Mouse (Mus musculus) hindbrain, postnatal 0 days (tissue): ENCODE measurements at regions not wholly inside any gene's neighbourhood (a gene's known extent, or its start where the extent isn't known, plus 50 kb on each side); places are given as distances from the start of the nearest gene placed in this dataset.

Experiments used
- ATAC-seq: fragments of 200-750 bp; cut with Nextera tagmentation; 2 replicates; pipeline ENCODE4 v1.8.0; 2017; ENCODE audit warnings: mild to moderate bottlenecking, moderate TSS enrichment, moderate library complexity
- DNase-seq: peaks from one replicate; pipeline ENCODE4 v3.0.0-alpha.2; 2015; ENCODE audit warnings: low spot score
- H3K27ac ChIP-seq: fragments of 300-500 bp; sonication (generic); 2 replicates; pipeline ENCODE4 v1.5.1; 2014; ENCODE audit warnings: mild to moderate bottlenecking
- H3K27me3 ChIP-seq: fragments of 300-500 bp; sonication (generic); 2 replicates; pipeline ENCODE4 v1.6.1; 2014; ENCODE audit warnings: low read length, mixed read lengths; ENCODE audit not compliant: insufficient read depth
- H3K36me3 ChIP-seq: fragments of 300-500 bp; sonication (generic); 2 replicates; pipeline ENCODE4 v1.6.1; 2014; ENCODE audit warnings: low read length, mixed read lengths; ENCODE audit not compliant: insufficient read depth
- H3K4me1 ChIP-seq: fragments of 300-500 bp; sonication (generic); 2 replicates; pipeline ENCODE4 v1.6.1; 2014; ENCODE audit warnings: antibody characterized with exemption, low read length, mixed read lengths; ENCODE audit not compliant: insufficient read depth
- H3K4me2 ChIP-seq: fragments of 300-500 bp; sonication (generic); 2 replicates; pipeline ENCODE4 v1.6.1; 2014; ENCODE audit warnings: low read depth, mild to moderate bottlenecking, low read length, moderate library complexity, mixed read lengths
- H3K4me3 ChIP-seq: fragments of 300-500 bp; sonication (generic); 2 replicates; pipeline ENCODE4 v1.5.1; 2014; ENCODE audit warnings: low read length
- H3K9ac ChIP-seq: fragments of 300-500 bp; sonication (generic); replicated peaks from 2 replicates; pipeline ENCODE4 v1.6.1; 2014; ENCODE audit warnings: mild to moderate bottlenecking, low read length, moderate library complexity, mixed read lengths
- H3K9me3 ChIP-seq: fragments of 300-500 bp; sonication (generic); 2 replicates; pipeline ENCODE4 v1.6.1; 2016; ENCODE audit warnings: low read length, mixed read lengths
- CTCF ChIP-seq: IDR thresholded peaks from 2 replicates; pipeline ENCODE4 v1.5.1; 2016; ENCODE audit warnings: antibody characterized with exemption, control low read depth, low read depth
- WGBS: fragments of 180-500 bp; shearing (Covaris S2); extraction: QIAGEN DNeasy Blood & Tissue Kit; methylation state at CpG from one replicate; pipeline ENCODE4 v1.1.7; 2014; 5-methylcytosine and 5-hydroxymethylcytosine counted together

- H3K4me2 ChIP-seq, result no peak overlapping the region
- no peak for ATAC-seq
Observed at GRCm38 (mm10) chr1:69349826-69350225, 242.0 kb upstream of the Erbb4 start.

GRCm38 (mm10) chr1:69342100-69342499, 234.2 kb upstream of the Erbb4 start:
- 85% methylated on average over 4 of the region's 4 CpGs for WGBS
- Histone ChIP-seq H3K9ac (no peak overlapping the region), H3K9me3 (no peaks in the 10 kb centered on the region), H3K4me2 (no peak overlapping the region), H3K4me1 (no peaks in the 10 kb centered on the region), H3K27ac (no peak overlapping the region), H3K27me3 (no peaks in the 10 kb centered on the region), H3K4me3 (no peak overlapping the region), H3K36me3 (no peaks in the 10 kb centered on the region)
- no peak for TF ChIP-seq CTCF
- ATAC-seq (no peak), DNase-seq (no peak)

More at GRCm38 (mm10) chr1:69349826-69350225, 242.0 kb upstream of the Erbb4 start:
- Histone ChIP-seq H3K36me3 (no peaks in the 10 kb centered on the region), H3K27me3 (no peaks in the 10 kb centered on the region), H3K4me3 (no peak overlapping the region), H3K4me1 (no peaks in the 10 kb centered on the region), H3K9ac (no peak overlapping the region), H3K9me3 (no peaks in the 10 kb centered on the region), H3K27ac (no peak overlapping the region)
- DNase-seq, result no peak
- 87% methylated on average over 6 of the region's 6 CpGs for WGBS
- TF ChIP-seq CTCF, result no peak

GRCm38 (mm10) chr1:69340481-69340880, 232.6 kb upstream of the Erbb4 start:
- no peaks in the 10 kb centered on the region for H3K27me3 ChIP-seq
- ATAC-seq, result no peak
- no peaks in the 10 kb centered on the region for H3K9me3 ChIP-seq
- no peak for TF ChIP-seq CTCF
- no peak for DNase-seq
- no peak overlapping the region for H3K9ac ChIP-seq
- no peak overlapping the region for H3K4me2 ChIP-seq
- no peak overlapping the region for H3K4me3 ChIP-seq
- no peak overlapping the region for H3K27ac ChIP-seq
- no peaks in the 10 kb centered on the region for H3K36me3 ChIP-seq
- no peaks in the 10 kb centered on the region for H3K4me1 ChIP-seq
- WGBS, result 88% methylated on average over 4 of the region's 4 CpGs

- H3K9ac ChIP-seq, result no peak overlapping the region; the same call in 1 of the 2 replicates
- H3K9me3 ChIP-seq, result no peaks in the 10 kb centered on the region
- peak overlapping the region; percentile 44 for H3K4me2 ChIP-seq
- peak; percentile 40 for TF ChIP-seq CTCF
- 43% methylated on average over 11 of the region's 11 CpGs for WGBS
- H3K27ac ChIP-seq, result no peak overlapping the region
- H3K4me3 ChIP-seq, result no peak overlapping the region
- no peaks in the 10 kb centered on the region for H3K4me1 ChIP-seq
- no peaks in the 10 kb centered on the region for H3K27me3 ChIP-seq
- ATAC-seq (peak; percentile 63), DNase-seq (peak; percentile 65)
- no peaks in the 10 kb centered on the region for H3K36me3 ChIP-seq
Observed at GRCm38 (mm10) chr1:69331418-69332254, 223.8 kb upstream of the Erbb4 start.

GRCm38 (mm10) chr1:69329399-69329798, 221.5 kb upstream of the Erbb4 start:
- Histone ChIP-seq H3K9ac (no peak overlapping the region), H3K36me3 (no peaks in the 10 kb centered on the region), H3K27ac (no peak overlapping the region), H3K4me1 (no peaks in the 10 kb centered on the region), H3K4me3 (no peak overlapping the region), H3K27me3 (no peaks in the 10 kb centered on the region), H3K9me3 (no peaks in the 10 kb centered on the region), H3K4me2 (no peak overlapping the region)
- DNase-seq, result no peak
- WGBS, result 71% methylated on average over 3 of the region's 3 CpGs
- no peak for TF ChIP-seq CTCF
- ATAC-seq, result no peak

GRCm38 (mm10) chr1:69326711-69327110, 218.9 kb upstream of the Erbb4 start:
- Histone ChIP-seq H3K9ac (no peak overlapping the region), H3K27me3 (no peaks in the 10 kb centered on the region), H3K27ac (no peak overlapping the region), H3K9me3 (no peaks in the 10 kb centered on the region), H3K4me3 (no peak overlapping the region), H3K4me2 (no peak overlapping the region), H3K36me3 (no peaks in the 10 kb centered on the region), H3K4me1 (no peaks in the 10 kb centered on the region)
- ATAC-seq (no peak), DNase-seq (no peak)
- 91% methylated on average over 8 of the region's 8 CpGs for WGBS
- no peak for TF ChIP-seq CTCF

- TF ChIP-seq CTCF, result no peak
- H3K4me1 ChIP-seq, result no peaks in the 10 kb centered on the region
- 79% methylated on average over 3 of the region's 3 CpGs for WGBS
Observed at GRCm38 (mm10) chr1:69319526-69319925, 211.7 kb upstream of the Erbb4 start.

More at GRCm38 (mm10) chr1:69319526-69319925, 211.7 kb upstream of the Erbb4 start:
- Histone ChIP-seq H3K27me3 (no peaks in the 10 kb centered on the region), H3K9me3 (no peaks in the 10 kb centered on the region), H3K27ac (no peak overlapping the region), H3K36me3 (no peaks in the 10 kb centered on the region), H3K4me2 (no peak overlapping the region), H3K4me3 (no peak overlapping the region), H3K9ac (no peak overlapping the region)
- ATAC-seq (no peak), DNase-seq (no peak)
